Mouse (Mus musculus) hindbrain, postnatal 0 days (tissue): ENCODE measurements around the gene Per2. TPM values are rescaled to one million over a fixed set of nuclear protein-coding genes. Genes with fewer than 3 reads are reported as not detected.
A peak's percentile ranks its signal among the peaks of the same experiment; 100 is the strongest.

Experiments used
- ATAC-seq: fragments of 200-750 bp; cut with Nextera tagmentation; 2 replicates; pipeline ENCODE4 v1.8.0; 2017; ENCODE audit warnings: mild to moderate bottlenecking, moderate TSS enrichment, moderate library complexity
- DNase-seq: peaks from one replicate; pipeline ENCODE4 v3.0.0-alpha.2; 2015; ENCODE audit warnings: low spot score
- H3K27ac ChIP-seq: fragments of 300-500 bp; sonication (generic); 2 replicates; pipeline ENCODE4 v1.5.1; 2014; ENCODE audit warnings: mild to moderate bottlenecking
- H3K27me3 ChIP-seq: fragments of 300-500 bp; sonication (generic); 2 replicates; pipeline ENCODE4 v1.6.1; 2014; ENCODE audit warnings: low read length, mixed read lengths; ENCODE audit not compliant: insufficient read depth
- H3K36me3 ChIP-seq: fragments of 300-500 bp; sonication (generic); 2 replicates; pipeline ENCODE4 v1.6.1; 2014; ENCODE audit warnings: low read length, mixed read lengths; ENCODE audit not compliant: insufficient read depth
- H3K4me1 ChIP-seq: fragments of 300-500 bp; sonication (generic); 2 replicates; pipeline ENCODE4 v1.6.1; 2014; ENCODE audit warnings: antibody characterized with exemption, low read length, mixed read lengths; ENCODE audit not compliant: insufficient read depth
- H3K4me2 ChIP-seq: fragments of 300-500 bp; sonication (generic); 2 replicates; pipeline ENCODE4 v1.6.1; 2014; ENCODE audit warnings: low read depth, mild to moderate bottlenecking, low read length, moderate library complexity, mixed read lengths
- H3K4me3 ChIP-seq: fragments of 300-500 bp; sonication (generic); 2 replicates; pipeline ENCODE4 v1.5.1; 2014; ENCODE audit warnings: low read length
- H3K9ac ChIP-seq: fragments of 300-500 bp; sonication (generic); replicated peaks from 2 replicates; pipeline ENCODE4 v1.6.1; 2014; ENCODE audit warnings: mild to moderate bottlenecking, low read length, moderate library complexity, mixed read lengths
- H3K9me3 ChIP-seq: fragments of 300-500 bp; sonication (generic); 2 replicates; pipeline ENCODE4 v1.6.1; 2016; ENCODE audit warnings: low read length, mixed read lengths
- CTCF ChIP-seq: IDR thresholded peaks from 2 replicates; pipeline ENCODE4 v1.5.1; 2016; ENCODE audit warnings: antibody characterized with exemption, control low read depth, low read depth
- WGBS: fragments of 180-500 bp; shearing (Covaris S2); extraction: QIAGEN DNeasy Blood & Tissue Kit; methylation state at CpG from one replicate; pipeline ENCODE4 v1.1.7; 2014; 5-methylcytosine and 5-hydroxymethylcytosine counted together
- polyA plus RNA-seq: library from polyadenylated mRNA; unstranded; fragments of >200 nt; fragmentation: Nextera tagmentation; extraction: Ambion mirVana; gene quantifications from 2 replicates; pipeline ENCODE4 v1.2.1, GENCODE M21; 2015
- total RNA-seq: library from RNA; depleted of rRNA; stranded (reverse); fragments of >200 nt; gene quantifications from 2 replicates; pipeline ENCODE4 v1.2.3, GENCODE M21; 2014

Per2 gene
- total and polyA plus RNA-seq, 2 experiments from 2014 or later = 5.1 to 10.0 TPM

DNA sequence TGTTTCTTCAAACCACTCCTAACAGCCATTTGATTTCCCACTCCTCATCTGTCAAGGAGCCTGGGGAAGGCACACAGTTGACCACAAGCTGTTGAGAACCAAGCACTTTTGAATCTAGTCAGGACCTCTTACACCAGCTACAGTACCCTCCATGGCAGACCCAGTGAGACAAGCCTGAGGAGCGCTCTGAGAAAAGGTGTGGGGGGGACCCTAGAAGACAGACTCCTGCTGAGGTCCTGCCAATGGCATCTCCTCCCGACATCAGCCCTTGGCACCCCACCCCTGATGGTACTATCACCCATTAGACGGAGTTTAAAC, 22.1 kb downstream of the Per2 start:
- DNase-seq (no peak), ATAC-seq (no peak)
- Histone ChIP-seq H3K4me1 (peaks cover 12% of the 10 kb centered on the region), H3K9ac (no peak overlapping the region), H3K4me2 (no peak overlapping the region), H3K27me3 (no peaks in the 10 kb centered on the region), H3K4me3 (no peak overlapping the region), H3K36me3 (peaks cover 32% of the 10 kb centered on the region; the same call in 1 of the 2 replicates), H3K27ac (peak overlapping the region; percentile 52; the same call in 1 of the 2 replicates), H3K9me3 (no peaks in the 10 kb centered on the region)
- TF ChIP-seq CTCF = no peak
- WGBS = 88% methylated on average over 3 of the region's 3 CpGs

DNA sequence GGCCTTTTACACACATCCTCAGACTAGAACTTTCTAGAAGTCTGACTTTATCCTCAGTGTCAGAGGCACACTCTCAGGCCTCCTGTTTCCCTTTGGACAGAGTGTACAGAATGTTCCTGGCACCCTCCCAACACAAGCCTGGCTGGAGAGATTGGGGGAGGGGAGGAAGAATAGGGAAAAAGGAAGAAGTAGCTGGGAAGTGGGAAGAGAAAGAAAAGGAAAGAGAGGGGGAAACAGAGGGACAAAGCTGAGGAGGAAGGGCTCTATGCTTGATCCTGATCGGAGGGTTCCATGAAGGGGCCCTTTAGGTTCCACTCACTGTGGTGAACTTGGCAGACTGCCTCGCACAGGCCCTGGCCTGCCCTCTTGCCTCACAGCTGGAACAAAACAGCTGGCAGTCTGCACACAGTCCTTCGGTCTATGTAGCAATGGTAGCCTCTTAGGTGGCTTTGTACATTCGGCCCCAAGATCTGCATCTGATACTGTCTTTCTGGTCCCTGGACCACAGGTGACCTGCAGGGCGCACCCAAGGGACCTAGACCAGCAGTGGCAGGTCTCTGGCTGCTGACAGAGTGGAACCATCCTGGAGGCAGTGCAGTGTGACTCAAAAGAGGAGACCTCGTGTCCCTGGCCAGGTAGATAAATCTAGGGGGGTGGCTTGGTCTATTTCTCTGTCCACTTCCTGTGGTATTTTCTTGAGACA, 22.6 kb downstream of the Per2 start:
- TF ChIP-seq CTCF = no peak
- peaks cover 34% of the 10 kb centered on the region for H3K36me3 ChIP-seq
- no peak overlapping the region for H3K9ac ChIP-seq
- H3K4me1 ChIP-seq = peaks cover 12% of the 10 kb centered on the region
- H3K4me2 ChIP-seq = no peak overlapping the region
- H3K9me3 ChIP-seq = no peaks in the 10 kb centered on the region
- H3K27me3 ChIP-seq = no peaks in the 10 kb centered on the region
- H3K4me3 ChIP-seq = no peak overlapping the region
- ATAC-seq (peak; percentile 72), DNase-seq (peak; percentile 82)
- 41% methylated on average over 6 of the region's 6 CpGs for WGBS
- H3K27ac ChIP-seq = peak overlapping the region; percentile 52

DNA sequence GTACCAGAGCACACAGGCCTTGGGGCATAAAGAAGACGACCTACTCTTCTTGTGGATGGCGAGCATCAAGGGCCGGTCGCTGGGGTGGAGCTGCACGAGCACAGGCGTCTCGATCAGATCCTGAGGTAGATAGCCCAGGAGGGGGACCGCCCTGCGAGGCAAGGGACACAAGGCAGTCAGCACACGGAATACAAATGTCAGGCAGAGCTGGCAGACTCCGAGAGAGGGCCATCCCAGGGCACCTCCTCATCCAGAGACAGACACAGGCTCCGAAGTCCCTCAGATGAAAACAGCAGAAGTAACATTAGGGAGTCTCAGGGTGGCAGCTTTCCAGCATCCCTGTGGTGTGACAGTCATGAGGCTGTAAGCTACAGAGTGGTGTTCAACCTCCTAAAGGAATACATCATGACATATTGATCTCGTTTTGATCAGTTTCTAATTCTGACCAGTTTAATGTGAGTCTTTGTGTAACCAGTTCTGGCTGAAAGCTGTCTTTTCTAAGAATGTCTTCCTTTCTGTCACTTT, 23.5 kb downstream of the Per2 start:
- peaks cover 12% of the 10 kb centered on the region for H3K4me1 ChIP-seq
- H3K9me3 ChIP-seq = no peaks in the 10 kb centered on the region
- H3K36me3 ChIP-seq = peaks cover 36% of the 10 kb centered on the region
- H3K4me2 ChIP-seq = no peak overlapping the region
- DNase-seq (peak; percentile 23), ATAC-seq (no peak)
- no peak for TF ChIP-seq CTCF
- 64% methylated on average over 13 of the region's 13 CpGs for WGBS
- H3K4me3 ChIP-seq = no peak overlapping the region
- no peak overlapping the region for H3K9ac ChIP-seq
- H3K27ac ChIP-seq = peak overlapping the region; percentile 52
- H3K27me3 ChIP-seq = no peaks in the 10 kb centered on the region

DNA sequence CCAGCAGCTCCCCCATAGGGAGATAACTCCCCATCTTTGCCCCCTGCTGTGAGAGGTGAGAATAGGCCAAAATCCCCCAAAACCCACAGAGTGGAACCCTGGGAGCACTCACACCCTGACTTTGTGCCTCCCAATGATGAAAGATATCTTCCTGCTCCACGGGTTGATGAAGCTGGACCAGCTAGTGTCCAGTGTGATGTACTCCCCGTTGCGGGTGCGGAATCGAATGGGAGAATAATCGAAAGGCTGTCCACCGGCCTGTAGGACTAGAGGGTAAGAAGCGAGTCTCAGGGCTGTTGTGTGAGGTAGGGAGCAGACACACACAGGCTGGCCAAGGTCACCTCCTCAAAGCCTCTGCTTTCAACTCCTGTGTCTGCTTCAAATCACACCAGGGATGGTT, 24.2 kb downstream of the Per2 start:
- ATAC-seq (no peak), DNase-seq (no peak)
- H3K36me3 ChIP-seq = peaks cover 37% of the 10 kb centered on the region
- H3K9ac ChIP-seq = no peak overlapping the region
- H3K27ac ChIP-seq = no peak overlapping the region
- no peaks in the 10 kb centered on the region for H3K27me3 ChIP-seq
- 93% methylated on average over 8 of the region's 8 CpGs for WGBS
- no peak overlapping the region for H3K4me3 ChIP-seq
- H3K4me1 ChIP-seq = peaks cover 12% of the 10 kb centered on the region
- no peaks in the 10 kb centered on the region for H3K9me3 ChIP-seq
- no peak overlapping the region for H3K4me2 ChIP-seq
- no peak for TF ChIP-seq CTCF

DNA sequence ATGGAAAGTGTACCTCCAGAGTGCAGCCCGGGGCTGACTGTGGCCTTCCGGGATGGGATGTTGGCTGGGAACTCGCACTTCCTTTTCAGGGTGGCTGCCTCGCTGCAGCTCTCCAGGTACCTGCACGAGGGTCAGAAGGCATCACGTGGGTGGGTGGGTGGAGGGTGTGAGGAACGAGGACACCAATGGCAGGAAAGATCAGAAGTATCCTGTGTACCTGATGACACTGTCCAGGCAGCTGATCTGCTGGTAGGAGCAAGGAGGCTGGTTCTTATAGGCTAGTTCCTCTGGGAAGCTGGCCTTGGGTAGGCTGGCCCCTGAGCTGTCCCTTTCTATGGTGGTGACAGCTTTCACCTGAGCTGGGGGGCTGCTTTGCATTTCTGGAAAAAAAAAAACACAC, 28.4 kb downstream of the Per2 start:
- 85% methylated on average over 7 of the region's 7 CpGs for WGBS
- peaks cover 49% of the 10 kb centered on the region for H3K36me3 ChIP-seq
- no peak for ATAC-seq

DNA sequence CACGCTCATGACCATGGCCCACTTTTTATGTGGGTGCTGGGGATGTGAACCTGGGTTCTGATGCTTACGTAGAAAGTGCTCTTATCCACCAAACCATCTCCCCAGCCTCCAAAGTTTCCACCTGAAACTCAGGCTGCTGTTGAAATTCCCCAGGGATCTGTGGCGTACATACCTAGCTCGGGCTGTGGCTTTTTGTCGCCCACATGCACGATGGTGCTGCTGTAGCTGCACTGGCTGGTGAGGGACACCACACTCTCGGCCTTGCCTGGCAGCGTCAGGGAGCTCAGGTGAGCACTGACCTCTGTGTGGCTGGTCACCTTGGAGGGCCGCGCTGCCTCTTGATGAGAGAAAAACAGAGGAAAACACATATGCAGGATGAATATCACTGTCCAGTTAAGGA, 29.9 kb downstream of the Per2 start:
- Histone ChIP-seq H3K4me1 (no peaks in the 10 kb centered on the region), H3K9me3 (no peaks in the 10 kb centered on the region), H3K36me3 (peaks cover 43% of the 10 kb centered on the region), H3K27me3 (no peaks in the 10 kb centered on the region), H3K9ac (no peak overlapping the region), H3K27ac (no peak overlapping the region), H3K4me3 (no peak overlapping the region), H3K4me2 (no peak overlapping the region)
- ATAC-seq = no peak
- no peak for TF ChIP-seq CTCF
- DNase-seq = no peak
- WGBS = 95% methylated on average over 10 of the region's 10 CpGs

More for the DNA sequence above, 28.4 kb downstream of the Per2 start:
- Histone ChIP-seq H3K4me2 (no peak overlapping the region), H3K4me3 (no peak overlapping the region), H3K27ac (no peak overlapping the region), H3K9me3 (no peaks in the 10 kb centered on the region), H3K9ac (no peak overlapping the region), H3K4me1 (peaks cover 7% of the 10 kb centered on the region), H3K27me3 (no peaks in the 10 kb centered on the region)
- TF ChIP-seq CTCF = no peak
- no peak for DNase-seq

DNA sequence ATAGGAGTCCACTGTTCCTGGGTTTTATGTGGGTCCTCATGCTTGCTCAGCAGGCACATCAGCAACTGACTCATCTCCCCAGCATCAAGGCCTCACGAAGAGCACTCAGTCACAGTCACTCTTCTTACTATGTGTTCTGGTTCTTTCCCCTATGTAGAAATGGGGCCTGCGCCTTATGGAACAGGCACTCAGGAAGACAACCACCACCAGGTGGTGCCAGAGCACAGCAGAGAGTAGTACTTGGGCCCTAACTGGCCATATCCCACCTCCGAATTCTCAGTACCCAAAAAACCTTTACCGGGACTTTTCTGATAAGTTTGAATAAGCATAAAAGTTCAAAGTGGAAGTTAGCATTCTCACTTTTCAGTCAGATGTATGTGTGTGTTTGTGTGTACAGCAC, 30.5 kb downstream of the Per2 start:
- H3K27me3 ChIP-seq = no peaks in the 10 kb centered on the region
- TF ChIP-seq CTCF = peak; percentile 93
- H3K4me1 ChIP-seq = no peaks in the 10 kb centered on the region
- no peaks in the 10 kb centered on the region for H3K9me3 ChIP-seq
- no peak overlapping the region for H3K4me2 ChIP-seq
- no peak overlapping the region for H3K9ac ChIP-seq
- H3K36me3 ChIP-seq = peaks cover 45% of the 10 kb centered on the region
- ATAC-seq = peak; percentile 79
- no peak overlapping the region for H3K4me3 ChIP-seq
- DNase-seq = peak; percentile 89
- 28% methylated on average over 4 of the region's 4 CpGs for WGBS
- no peak overlapping the region for H3K27ac ChIP-seq
